Mouse (Mus musculus): ENCODE results near the gene Ttc9b. TPM values are rescaled to one million over a fixed set of nuclear protein-coding genes. Genes with fewer than 3 reads are reported as not detected.

Gene Ttc9b
- polyA plus RNA-seq, 1 experiment: 0.22 TPM

DNA sequence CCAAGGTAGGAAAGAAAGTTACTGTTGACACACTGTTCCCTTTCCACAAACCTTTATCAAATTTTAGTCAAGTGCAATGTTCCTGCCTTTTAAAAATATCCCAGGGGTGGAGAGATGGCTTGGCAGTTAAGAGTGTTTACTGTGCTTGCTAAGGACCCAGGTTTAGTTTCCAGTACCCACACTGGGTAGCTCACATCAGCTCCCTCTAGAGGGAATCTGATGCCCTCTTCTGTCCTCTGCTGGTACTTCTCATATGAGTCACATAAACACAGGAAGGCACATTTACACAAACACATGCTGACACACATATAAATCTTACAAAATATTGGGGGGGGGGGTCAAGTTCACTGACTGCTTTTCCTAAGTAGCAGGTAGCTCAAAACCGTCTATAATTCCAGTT, 9.2 kb upstream of the Ttc9b start:
- H3K27me3 ChIP-seq (ENCODE audit: control insufficient read depth, insufficient read depth, low read length): no peaks in the 10 kb centered on the region
- TF ChIP-seq POLR2A (IDR thresholded peaks at IDR 0.05; ENCODE audit: low read depth, low read length) (no peak), CTCF (IDR thresholded peaks at IDR 0.05; ENCODE audit: extremely low read depth, insufficient read length, insufficient replicate concordance, low read depth, low read length) (no peak)

DNA sequence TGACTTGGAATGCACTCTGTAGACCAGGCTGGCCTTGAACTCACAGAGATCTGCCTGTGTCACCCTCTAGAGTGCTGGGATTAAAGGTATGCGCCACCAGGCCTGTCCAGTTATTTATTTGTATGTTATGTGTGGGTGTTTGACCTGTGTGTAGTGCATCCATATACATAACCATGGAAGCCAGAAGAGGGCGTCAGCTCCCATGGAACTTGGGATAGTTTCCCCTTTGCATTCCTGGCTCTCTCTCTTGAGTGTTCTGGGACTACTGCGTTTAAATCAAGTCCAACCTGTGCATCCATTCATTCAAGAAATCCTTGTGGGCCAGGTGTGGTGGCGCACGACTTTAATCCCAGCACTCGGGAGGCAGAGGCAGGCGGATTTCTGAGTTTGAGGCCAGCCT, 7.2 kb upstream of the Ttc9b start:
- Histone ChIP-seq H3K27ac (ENCODE audit: insufficient read depth, low read depth, low read length) (no peak overlapping the region), H3K4me3 (ENCODE audit: low read depth, low read length) (no peak overlapping the region), H3K27me3 (ENCODE audit: control insufficient read depth, insufficient read depth, low read length) (no peaks in the 10 kb centered on the region), H3K36me3 (ENCODE audit: control insufficient read depth, insufficient read depth, low read length) (no peaks in the 10 kb centered on the region), H3K4me1 (ENCODE audit: control insufficient read depth, insufficient read depth, insufficient read length, low read length) (no peaks in the 10 kb centered on the region)
- no peak for TF ChIP-seq CTCF (IDR thresholded peaks at IDR 0.05; ENCODE audit: extremely low read depth, insufficient read length, insufficient replicate concordance, low read depth, low read length)
- TF ChIP-seq POLR2A (IDR thresholded peaks at IDR 0.05; ENCODE audit: low read depth, low read length): no peak
- WGBS: 83% methylated on average over 7 of the region's 7 CpGs

More for the DNA sequence above, 9.2 kb upstream of the Ttc9b start:
- 31% methylated on average over 1 of the region's 1 CpGs for WGBS
- Histone ChIP-seq H3K4me1 (ENCODE audit: control insufficient read depth, insufficient read depth, insufficient read length, low read length) (no peaks in the 10 kb centered on the region), H3K36me3 (ENCODE audit: control insufficient read depth, insufficient read depth, low read length) (no peaks in the 10 kb centered on the region), H3K27ac (ENCODE audit: insufficient read depth, low read depth, low read length) (no peak overlapping the region), H3K4me3 (ENCODE audit: low read depth, low read length) (no peak overlapping the region)

DNA sequence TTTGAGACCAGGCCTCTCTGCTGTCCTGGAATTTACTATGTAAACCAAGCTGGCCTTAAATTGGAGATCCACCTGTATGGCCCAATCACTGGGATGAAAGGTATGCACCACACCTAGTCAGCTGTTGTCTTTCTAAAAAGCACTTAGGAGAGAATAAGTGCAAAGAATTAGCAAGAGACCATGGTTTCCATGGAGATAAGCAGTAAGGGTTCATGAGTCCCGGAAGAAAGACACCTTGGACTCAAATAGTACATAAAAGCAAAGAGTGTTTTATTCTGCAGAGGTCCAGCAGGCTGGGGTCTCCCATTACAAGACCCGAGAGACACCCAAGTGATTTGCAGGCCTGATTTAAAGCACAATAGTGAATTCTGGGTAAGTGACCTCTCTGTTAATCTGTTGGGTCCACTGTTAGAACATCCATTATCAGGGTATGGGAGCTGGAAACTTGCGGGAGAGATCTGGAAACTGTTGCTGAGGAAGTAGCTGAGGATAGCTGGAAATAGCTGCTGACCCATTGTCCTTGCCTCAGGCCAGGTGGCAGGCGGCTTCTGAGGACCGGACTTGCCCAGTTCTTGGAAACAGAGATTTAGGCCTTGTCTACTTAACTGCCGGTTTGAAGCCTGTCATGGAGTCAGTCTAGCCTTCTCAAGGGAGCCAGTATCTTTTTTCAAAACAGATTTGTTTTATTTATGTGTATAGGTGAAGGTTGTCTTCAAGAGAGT, 6.3 kb upstream of the Ttc9b start:
- Histone ChIP-seq H3K27ac (ENCODE audit: insufficient read depth, low read depth, low read length) (no peak overlapping the region), H3K4me1 (ENCODE audit: control insufficient read depth, insufficient read depth, insufficient read length, low read length) (no peaks in the 10 kb centered on the region), H3K36me3 (ENCODE audit: control insufficient read depth, insufficient read depth, low read length) (no peaks in the 10 kb centered on the region), H3K27me3 (ENCODE audit: control insufficient read depth, insufficient read depth, low read length) (no peaks in the 10 kb centered on the region), H3K4me3 (ENCODE audit: low read depth, low read length) (no peak overlapping the region)
- no peak for TF ChIP-seq CTCF (IDR thresholded peaks at IDR 0.05; ENCODE audit: extremely low read depth, insufficient read length, insufficient replicate concordance, low read depth, low read length)
- TF ChIP-seq POLR2A (IDR thresholded peaks at IDR 0.05; ENCODE audit: low read depth, low read length): no peak
- WGBS: 81% methylated on average over 6 of the region's 6 CpGs

DNA sequence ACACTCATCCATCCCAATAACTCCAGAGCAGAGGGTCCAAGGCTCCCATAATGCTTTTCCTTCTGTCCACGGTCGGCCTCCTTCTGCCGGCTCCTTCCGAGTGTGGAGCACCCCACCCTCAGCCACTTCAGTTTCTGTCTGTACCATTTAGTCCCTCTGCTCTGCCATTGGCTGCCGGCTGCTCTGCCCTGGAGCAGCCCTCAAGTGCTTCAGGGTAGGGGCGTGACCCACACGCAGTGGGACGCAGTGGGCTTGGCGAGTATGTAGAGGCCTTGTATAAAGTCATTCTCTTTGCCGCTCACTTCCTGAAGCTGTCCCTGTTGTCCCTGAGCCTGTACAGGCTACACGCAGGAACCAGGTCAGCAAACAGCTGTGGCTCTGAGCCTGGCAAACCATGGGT, 4.0 kb upstream of the Ttc9b start:
- WGBS: 87% methylated on average over 11 of the region's 11 CpGs
- H3K4me1 ChIP-seq (ENCODE audit: control insufficient read depth, insufficient read depth, insufficient read length, low read length): no peaks in the 10 kb centered on the region; the same call in 1 of the 2 replicates

DNA sequence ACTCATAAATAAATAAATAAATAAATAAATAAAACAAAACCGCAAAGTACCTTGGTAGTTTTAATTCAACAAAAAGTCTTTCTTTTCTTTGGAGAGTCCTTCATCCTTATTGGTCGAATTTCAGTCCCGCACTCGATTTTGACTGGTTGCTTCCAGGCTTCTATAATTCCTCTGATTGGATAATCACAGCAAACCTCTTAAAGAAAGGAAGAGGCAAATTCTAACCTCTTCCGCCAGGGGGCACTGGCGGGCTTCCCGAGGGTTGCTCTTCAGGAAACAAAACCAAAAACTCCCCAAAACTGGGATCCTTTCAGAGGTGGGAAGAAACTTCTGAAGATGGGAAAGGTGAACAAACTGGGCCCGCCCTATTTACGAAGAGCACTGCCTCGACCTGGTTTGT, 2.8 kb upstream of the Ttc9b start:
- Histone ChIP-seq H3K36me3 (ENCODE audit: control insufficient read depth, insufficient read depth, low read length) (no peaks in the 10 kb centered on the region), H3K4me1 (ENCODE audit: control insufficient read depth, insufficient read depth, insufficient read length, low read length) (no peaks in the 10 kb centered on the region; the same call in 1 of the 2 replicates), H3K27me3 (ENCODE audit: control insufficient read depth, insufficient read depth, low read length) (peaks cover 22% of the 10 kb centered on the region), H3K27ac (ENCODE audit: insufficient read depth, low read depth, low read length) (no peak overlapping the region), H3K4me3 (ENCODE audit: low read depth, low read length) (no peak overlapping the region)
- peak; percentile 93; the same call in 1 of the 2 replicates for TF ChIP-seq CTCF (IDR thresholded peaks at IDR 0.05; ENCODE audit: extremely low read depth, insufficient read length, insufficient replicate concordance, low read depth, low read length)
- no peak for TF ChIP-seq POLR2A (IDR thresholded peaks at IDR 0.05; ENCODE audit: low read depth, low read length)
- WGBS: 5% methylated on average over 10 of the region's 10 CpGs

More for the DNA sequence above, 4.0 kb upstream of the Ttc9b start:
- no peak overlapping the region for H3K27ac ChIP-seq (ENCODE audit: insufficient read depth, low read depth, low read length)
- H3K36me3 ChIP-seq (ENCODE audit: control insufficient read depth, insufficient read depth, low read length): no peaks in the 10 kb centered on the region
- H3K4me3 ChIP-seq (ENCODE audit: low read depth, low read length): no peak overlapping the region
- TF ChIP-seq POLR2A (IDR thresholded peaks at IDR 0.05; ENCODE audit: low read depth, low read length) (no peak), CTCF (IDR thresholded peaks at IDR 0.05; ENCODE audit: extremely low read depth, insufficient read length, insufficient replicate concordance, low read depth, low read length) (no peak)
- peaks cover 18% of the 10 kb centered on the region for H3K27me3 ChIP-seq (ENCODE audit: control insufficient read depth, insufficient read depth, low read length)

DNA sequence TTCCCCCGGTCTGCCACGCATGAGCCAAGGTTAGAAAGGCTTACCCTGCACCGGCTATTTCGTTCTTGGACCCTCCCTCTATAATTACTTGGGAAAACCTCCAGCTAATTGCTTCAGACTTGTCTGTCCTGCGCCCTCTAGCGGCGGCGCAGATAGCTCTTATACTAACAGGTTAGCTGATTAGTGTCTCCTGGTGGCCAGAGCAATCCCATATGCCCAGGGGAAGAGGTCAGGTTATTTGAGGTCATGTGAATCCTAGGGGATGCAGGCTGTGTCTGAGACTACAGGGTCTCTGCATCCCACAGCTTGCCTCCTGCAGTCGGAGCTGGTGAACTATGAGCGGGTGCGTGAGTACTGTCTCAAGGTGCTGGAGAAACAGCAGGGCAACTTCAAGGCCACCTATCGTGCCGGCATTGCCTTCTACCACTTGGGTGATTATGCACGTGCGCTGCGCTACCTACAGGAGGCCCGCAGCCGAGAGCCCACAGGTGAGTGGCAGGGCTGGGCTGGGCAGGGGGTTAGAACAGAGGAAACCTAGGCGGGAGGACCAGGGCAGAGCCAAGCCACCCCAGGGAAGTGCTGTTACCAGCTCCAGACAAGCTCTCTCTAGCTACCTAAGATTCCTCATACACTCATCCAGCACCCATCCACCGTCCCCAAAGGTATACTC, 1.0 kb downstream of the Ttc9b start:
- peaks cover 22% of the 10 kb centered on the region for H3K27me3 ChIP-seq (ENCODE audit: control insufficient read depth, insufficient read depth, low read length)
- 58% methylated on average over 20 of the region's 20 CpGs for WGBS
- no peak overlapping the region for H3K4me3 ChIP-seq (ENCODE audit: low read depth, low read length)
- TF ChIP-seq POLR2A (IDR thresholded peaks at IDR 0.05; ENCODE audit: low read depth, low read length) (no peak), CTCF (IDR thresholded peaks at IDR 0.05; ENCODE audit: extremely low read depth, insufficient read length, insufficient replicate concordance, low read depth, low read length) (peak; percentile 69; the same call in 1 of the 2 replicates)
- no peaks in the 10 kb centered on the region; the same call in 1 of the 2 replicates for H3K4me1 ChIP-seq (ENCODE audit: control insufficient read depth, insufficient read depth, insufficient read length, low read length)
- H3K27ac ChIP-seq (ENCODE audit: insufficient read depth, low read depth, low read length): no peak overlapping the region
- H3K36me3 ChIP-seq (ENCODE audit: control insufficient read depth, insufficient read depth, low read length): no peaks in the 10 kb centered on the region

DNA sequence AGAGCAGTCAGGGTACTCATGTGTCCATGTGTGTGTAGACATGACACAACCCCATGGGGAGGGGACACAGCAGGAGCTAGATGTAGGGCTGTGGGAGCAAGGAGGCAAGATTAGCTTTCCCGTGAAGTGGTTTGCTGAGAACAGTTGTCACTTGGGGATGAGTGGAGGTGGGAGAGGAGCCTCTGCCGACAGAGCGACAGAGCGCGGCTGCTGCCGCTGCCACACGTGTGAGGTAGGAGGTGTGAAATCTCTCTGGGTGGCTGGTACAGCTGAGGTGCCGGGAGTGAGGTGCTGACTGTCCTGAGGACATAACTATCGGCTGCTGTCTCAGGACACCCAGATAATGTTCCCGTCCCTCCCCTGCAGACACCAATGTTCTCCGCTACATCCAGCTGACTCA, 1.8 kb downstream of the Ttc9b start:
- peaks cover 22% of the 10 kb centered on the region for H3K27me3 ChIP-seq (ENCODE audit: control insufficient read depth, insufficient read depth, low read length)
- 56% methylated on average over 11 of the region's 11 CpGs for WGBS
- TF ChIP-seq CTCF (IDR thresholded peaks at IDR 0.05; ENCODE audit: extremely low read depth, insufficient read length, insufficient replicate concordance, low read depth, low read length) (no peak), POLR2A (IDR thresholded peaks at IDR 0.05; ENCODE audit: low read depth, low read length) (no peak)

More for the DNA sequence above, 1.8 kb downstream of the Ttc9b start:
- no peak overlapping the region for H3K4me3 ChIP-seq (ENCODE audit: low read depth, low read length)
- no peaks in the 10 kb centered on the region; the same call in 1 of the 2 replicates for H3K4me1 ChIP-seq (ENCODE audit: control insufficient read depth, insufficient read depth, insufficient read length, low read length)
- no peaks in the 10 kb centered on the region for H3K36me3 ChIP-seq (ENCODE audit: control insufficient read depth, insufficient read depth, low read length)
- H3K27ac ChIP-seq (ENCODE audit: insufficient read depth, low read depth, low read length): no peak overlapping the region

Measured in small intestine, adult 2 months (tissue).